Mouse (Mus musculus) small intestine, adult 2 months (tissue): Measurements from ENCODE around the gene Lcn8. TPM values are rescaled to one million over a fixed set of nuclear protein-coding genes. Genes with fewer than 3 reads are reported as not detected.

Source experiments
- H3K27ac ChIP-seq: fragments of 200-500 bp; 2 replicates; pipeline ENCODE4 v1.5.1; 2012; ENCODE audit warnings: low read depth, low read length, control low read depth, inconsistent platforms; ENCODE audit not compliant: insufficient read depth
- H3K27me3 ChIP-seq: fragments of 200-500 bp; 2 replicates; pipeline ENCODE4 v1.6.1; 2012; ENCODE audit warnings: mild to moderate bottlenecking, moderate library complexity, low read length, inconsistent platforms; ENCODE audit not compliant: control insufficient read depth, insufficient read depth
- H3K36me3 ChIP-seq: fragments of 200-500 bp; 2 replicates; pipeline ENCODE4 v1.6.1; 2012; ENCODE audit warnings: mild to moderate bottlenecking, low read length, control low read depth, inconsistent platforms; ENCODE audit not compliant: control insufficient read depth, insufficient read depth
- H3K4me1 ChIP-seq: fragments of 200-500 bp; 2 replicates; pipeline ENCODE4 v1.6.1; 2012; ENCODE audit warnings: low read length, inconsistent platforms, mixed read lengths; ENCODE audit not compliant: control insufficient read depth, insufficient read depth, insufficient read length
- H3K4me3 ChIP-seq: fragments of 200-500 bp; 2 replicates; pipeline ENCODE4 v1.5.1; 2012; ENCODE audit warnings: low read depth, mild to moderate bottlenecking, control low read depth, inconsistent platforms, low read length, moderate library complexity
- CTCF ChIP-seq: fragments of 200-500 bp; IDR thresholded peaks from 2 replicates; pipeline ENCODE4 v1.5.1; 2012; ENCODE audit warnings: low read depth, mild to moderate bottlenecking, control low read depth, inconsistent platforms, low read length, moderate library complexity, mixed read lengths; ENCODE audit not compliant: insufficient replicate concordance, insufficient read length; ENCODE audit errors: extremely low read depth
- POLR2A ChIP-seq: fragments of 200-500 bp; IDR thresholded peaks from 2 replicates; pipeline ENCODE4 v1.6.1; 2012; ENCODE audit warnings: low read depth, mild to moderate bottlenecking, control low read depth, inconsistent platforms, low read length, moderate library complexity
- WGBS: fragments of 180-500 bp; shearing (Covaris S2); methylation state at CpG from one replicate; pipeline ENCODE4 v1.1.7; 2018; 5-methylcytosine and 5-hydroxymethylcytosine counted together
- polyA plus RNA-seq: library from polyadenylated mRNA; depleted of rRNA; stranded (reverse); fragments of >200 nt; gene quantifications from 2 replicates; pipeline ENCODE4 v1.2.3, GENCODE M21; 2012

The Lcn8 gene
- polyA plus RNA-seq, 1 experiment: not detected

- no peak overlapping the region for H3K27ac ChIP-seq
- 40% methylated on average over 1 of the region's 1 CpGs for WGBS
- H3K4me1 ChIP-seq: peaks cover 3% of the 10 kb centered on the region; the same call in 1 of the 2 replicates
- no peak for TF ChIP-seq CTCF
- TF ChIP-seq POLR2A: no peak
- H3K27me3 ChIP-seq: no peaks in the 10 kb centered on the region
- no peaks in the 10 kb centered on the region for H3K36me3 ChIP-seq
- no peak overlapping the region for H3K4me3 ChIP-seq
These were observed 1.6 kb downstream of the Lcn8 start for GRCm38 (mm10) chr2:25654502-25654901.

- TF ChIP-seq CTCF: no peak
- no peak for TF ChIP-seq POLR2A
- Histone ChIP-seq H3K27me3 (no peaks in the 10 kb centered on the region), H3K4me1 (peaks cover 3% of the 10 kb centered on the region; the same call in 1 of the 2 replicates), H3K36me3 (no peaks in the 10 kb centered on the region), H3K27ac (no peak overlapping the region), H3K4me3 (no peak overlapping the region)
- 84% methylated on average over 4 of the region's 4 CpGs for WGBS
These were observed 3.8 kb downstream of the Lcn8 start for GRCm38 (mm10) chr2:25656691-25657090.

GRCm38 (mm10) chr2:25657246-25657645 lies 4.3 kb downstream of the Lcn8 start:
- Histone ChIP-seq H3K27me3 (no peaks in the 10 kb centered on the region), H3K36me3 (no peaks in the 10 kb centered on the region), H3K4me1 (peaks cover 3% of the 10 kb centered on the region; the same call in 1 of the 2 replicates), H3K4me3 (no peak overlapping the region), H3K27ac (no peak overlapping the region)
- 61% methylated on average over 4 of the region's 4 CpGs for WGBS
- TF ChIP-seq CTCF: no peak
- TF ChIP-seq POLR2A: no peak

- no peaks in the 10 kb centered on the region for H3K36me3 ChIP-seq
- no peaks in the 10 kb centered on the region for H3K27me3 ChIP-seq
- TF ChIP-seq POLR2A: no peak
- TF ChIP-seq CTCF: no peak
- H3K4me1 ChIP-seq: peaks cover 3% of the 10 kb centered on the region; the same call in 1 of the 2 replicates
- no peak within 1 kb of the TSS for H3K27ac ChIP-seq
- H3K4me3 ChIP-seq: no peak within 1 kb of the TSS
These were observed 4.7 kb downstream of the Lcn8 start, which contains the start of gene Lcn5 for GRCm38 (mm10) chr2:25657652-25658051. Gene Lcn5 (plus strand): TSS chr2:25657952.

- Histone ChIP-seq H3K27me3 (no peaks in the 10 kb centered on the region), H3K4me1 (peaks cover 3% of the 10 kb centered on the region; the same call in 1 of the 2 replicates), H3K4me3 (no peak overlapping the region), H3K36me3 (no peaks in the 10 kb centered on the region), H3K27ac (no peak overlapping the region)
- WGBS: 89% methylated on average over 8 of the region's 8 CpGs
- TF ChIP-seq CTCF (no peak), POLR2A (no peak)
These were observed 7.4 kb downstream of the Lcn8 start for GRCm38 (mm10) chr2:25660279-25660678.

GRCm38 (mm10) chr2:25661245-25661970 lies 8.5 kb downstream of the Lcn8 start:
- H3K4me1 ChIP-seq: peaks cover 3% of the 10 kb centered on the region; the same call in 1 of the 2 replicates
- H3K4me3 ChIP-seq: no peak overlapping the region
- TF ChIP-seq POLR2A: no peak
- no peak for TF ChIP-seq CTCF
- no peak overlapping the region for H3K27ac ChIP-seq
- H3K27me3 ChIP-seq: no peaks in the 10 kb centered on the region
- 72% methylated on average over 6 of the region's 6 CpGs for WGBS
- H3K36me3 ChIP-seq: no peaks in the 10 kb centered on the region

GRCm38 (mm10) chr2:25663511-25663910 lies 10.6 kb downstream of the Lcn8 start:
- 59% methylated on average over 1 of the region's 1 CpGs for WGBS
- TF ChIP-seq CTCF (peak; percentile 48; the same call in 1 of the 2 replicates), POLR2A (no peak)
- H3K27me3 ChIP-seq: no peaks in the 10 kb centered on the region
- H3K36me3 ChIP-seq: no peaks in the 10 kb centered on the region
- H3K4me3 ChIP-seq: no peak overlapping the region
- peaks cover under 1% of the 10 kb centered on the region; the same call in 1 of the 2 replicates for H3K4me1 ChIP-seq
- H3K27ac ChIP-seq: no peak overlapping the region

GRCm38 (mm10) chr2:25664125-25664524 lies 11.2 kb downstream of the Lcn8 start:
- no peak for TF ChIP-seq CTCF
- TF ChIP-seq POLR2A: no peak
- WGBS: 82% methylated on average over 5 of the region's 5 CpGs
- Histone ChIP-seq H3K27ac (no peak overlapping the region), H3K36me3 (no peaks in the 10 kb centered on the region), H3K27me3 (no peaks in the 10 kb centered on the region), H3K4me1 (no peaks in the 10 kb centered on the region), H3K4me3 (no peak overlapping the region)
